Mouse (Mus musculus): Measurements from ENCODE around the gene Kiss1.

DNA sequence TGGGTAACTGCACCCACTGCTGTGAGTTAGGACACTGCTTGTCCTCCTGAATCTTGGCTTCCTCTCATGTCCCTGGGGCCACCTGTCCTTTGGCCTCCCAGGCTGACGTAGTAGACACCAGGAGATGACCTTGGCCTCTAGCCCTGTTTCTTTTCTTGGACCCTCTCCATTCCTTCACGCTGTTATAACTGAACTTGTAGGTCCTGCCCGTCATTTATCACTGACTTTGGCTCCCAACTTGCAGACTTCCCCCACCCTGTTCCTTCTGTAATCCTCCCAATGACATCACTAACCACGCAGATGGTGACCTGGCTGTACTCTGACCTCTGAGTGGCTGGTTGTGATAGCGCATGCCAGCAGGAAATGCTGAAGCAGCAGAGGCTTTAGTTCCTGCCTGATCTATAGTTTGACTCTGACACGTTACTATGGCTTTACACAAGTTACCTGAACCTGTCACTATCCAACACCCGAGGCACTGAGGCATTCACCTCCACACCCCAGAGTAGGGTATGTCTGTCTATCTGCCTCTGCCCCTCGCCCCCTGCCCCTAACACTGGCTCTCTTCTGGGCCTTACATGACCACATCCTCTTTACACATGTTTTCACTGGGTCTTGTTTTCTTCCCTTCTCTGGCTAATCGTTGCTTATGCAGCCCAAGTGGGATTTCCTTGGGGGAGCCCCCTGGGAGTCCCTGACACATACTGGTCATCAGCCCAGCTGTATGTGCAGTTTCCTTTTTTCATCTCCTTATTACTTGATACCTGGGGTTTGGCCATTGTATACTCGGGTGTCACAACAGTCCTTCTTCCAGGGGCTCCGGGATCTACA lies 26.2 kb downstream of the Kiss1 start:
- TF ChIP-seq MAX (IDR thresholded peaks at IDR 0.05) (no peak), CTCF (IDR thresholded peaks at IDR 0.05; ENCODE audit: control insufficient read depth, insufficient read depth, insufficient read length) (no peak), USF1 (IDR thresholded peaks at IDR 0.05; ENCODE audit: low read depth) (no peak)

All from C2C12 (cell line).